ENCODE assay signal across 21 mouse cellular contexts in the genomic region with DNA sequence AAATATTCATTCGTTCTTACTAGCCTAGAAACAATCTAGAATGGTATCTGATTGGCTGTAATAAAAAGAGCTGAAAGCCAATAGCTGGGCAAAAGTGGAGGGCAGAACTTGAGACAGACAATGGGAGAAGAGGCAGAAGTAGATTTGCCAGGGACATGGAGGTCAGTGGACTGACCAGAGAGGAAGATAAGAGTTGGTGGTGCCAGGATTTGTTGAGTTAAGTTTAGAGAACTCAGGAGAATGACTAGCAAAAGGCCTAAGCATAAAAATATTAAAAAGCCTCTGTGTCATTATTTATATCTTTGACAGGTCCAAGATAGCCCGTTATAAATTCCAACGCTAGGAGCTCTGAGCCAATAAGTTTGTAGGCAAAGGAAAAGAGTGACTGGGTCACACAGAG.
A peak's percentile ranks its signal among the peaks of the same experiment; 100 is the strongest.
DNase-seq lines count a peak whose midpoint lies in the region; ATAC-seq and TF ChIP-seq lines count a peak whose summit lies in the region.
"Had no signal": no experiment of that assay in that cellular context is flagged by ENCODE, and none has a peak within 500 bp of the region (broad histone marks: within the 10 kb centered on the region; RNA-seq: fewer than 3 reads in every experiment).

No protein-coding gene starts in this region.

- H3K79me2 ChIP-seq in liver, adult 2 months (ENCODE audit: control insufficient read depth, insufficient read depth, low read length) = no peaks in the 10 kb centered on the region; the same call in 1 of the 2 replicates

- DNase-seq in kidney, adult 2 months = peak; percentile 15
- DNase-seq in kidney, adult 11 months = no peak
- peak; percentile 65 for DNase-seq in liver, adult 2 months (ENCODE audit: extremely low read depth, low read depth, low spot score)
- peak; percentile 22 for DNase-seq in adipocyte (ENCODE audit: low spot score)
- no peak for DNase-seq in heart, adult 18-20 months
- DNase-seq: adrenal gland, adult 2 months; adrenal gland, adult 8-10 months; adrenal gland, postnatal 10 days; adrenal gland, postnatal 14 days; adrenal gland, postnatal 25 days; B cell, adult 2 months; cerebellum, adult 11 months; cerebellum, adult 11-12 months; cerebellum, adult 18-20 months; cerebellum, adult 2 months had no signal

- TF ChIP-seq CTCF in kidney, adult 2 months (conservative IDR thresholded peaks at IDR 0.05; ENCODE audit: insufficient read depth, insufficient read length, low read depth, low read length) = no peak
- no peak for TF ChIP-seq CTCF in liver, adult 2 months (IDR thresholded peaks at IDR 0.05; ENCODE audit: low read depth, low read length)

- H3K4me1 ChIP-seq in kidney, adult 2 months (ENCODE audit: control insufficient read depth, insufficient read depth, low read length) = peaks cover 3% of the 10 kb centered on the region; the same call in 1 of the 2 replicates
- H3K4me1 ChIP-seq in liver, adult 2 months (ENCODE audit: control insufficient read depth, insufficient read depth, low read length) = peaks cover 7% of the 10 kb centered on the region; the same call in 1 of the 2 replicates
- H3K4me1 ChIP-seq in liver, embryonic 12.5 days = no peaks in the 10 kb centered on the region

- no peak overlapping the region for H3K4me2 ChIP-seq in liver, embryonic 12.5 days

- no peak for ATAC-seq in liver, embryonic 12.5 days
- ATAC-seq: activated CD4-positive, CD25-positive, alpha-beta regulatory T cell, adult 4 months; CD4-positive, CD25-positive, alpha-beta regulatory T cell, adult 4 months; Patski had no signal

- H3K4me3 ChIP-seq in kidney, adult 2 months (ENCODE audit: insufficient read depth, low read depth, low read length) = no peak overlapping the region
- H3K4me3 ChIP-seq in liver, adult 2 months (ENCODE audit: insufficient read depth, low read depth, low read length) = no peak overlapping the region
- no peak overlapping the region for H3K4me3 ChIP-seq in liver, embryonic 12.5 days

- TF ChIP-seq POLR2A in kidney, adult 2 months (IDR thresholded peaks at IDR 0.05; ENCODE audit: low read depth, low read length) = no peak
- no peak for TF ChIP-seq POLR2A in liver, adult 2 months (IDR thresholded peaks at IDR 0.05; ENCODE audit: extremely low read depth, insufficient read depth, low read length)

- WGBS in kidney, adult 2 months = 51% methylated on average over 3 of the region's 3 CpGs
- 26% methylated on average over 3 of the region's 3 CpGs for WGBS in liver, adult 2 months
- 76% methylated on average over 3 of the region's 3 CpGs for WGBS in liver, embryonic 12.5 days (ENCODE audit: insufficient replicate concordance)

- no peaks in the 10 kb centered on the region for H3K9me3 ChIP-seq in liver, embryonic 12.5 days (replicated peaks)
- H3K9me3 ChIP-seq: G1E had no signal

- H3K36me3 ChIP-seq in kidney, adult 2 months (ENCODE audit: control insufficient read depth, insufficient read depth, low read length) = no peaks in the 10 kb centered on the region; the same call in 1 of the 2 replicates
- peaks cover 11% of the 10 kb centered on the region for H3K36me3 ChIP-seq in liver, adult 2 months (ENCODE audit: control insufficient read depth, insufficient read depth, low read length)
- peaks cover 54% of the 10 kb centered on the region for H3K36me3 ChIP-seq in liver, embryonic 12.5 days

- H3K9ac ChIP-seq in liver, adult 2 months (ENCODE audit: low read depth, low read length) = no peak overlapping the region
- no peak overlapping the region for H3K9ac ChIP-seq in liver, embryonic 12.5 days

- no peak overlapping the region for H3K27ac ChIP-seq in kidney, adult 2 months (ENCODE audit: insufficient read depth, low read depth, low read length)
- no peak overlapping the region for H3K27ac ChIP-seq in liver, adult 2 months (replicated peaks; ENCODE audit: insufficient read depth, low read depth, low read length)
- no peak overlapping the region for H3K27ac ChIP-seq in liver, embryonic 12.5 days

- H3K27me3 ChIP-seq in kidney, adult 2 months (replicated peaks; ENCODE audit: control insufficient read depth, insufficient read depth, low read length) = no peaks in the 10 kb centered on the region
- no peaks in the 10 kb centered on the region for H3K27me3 ChIP-seq in liver, adult 2 months (ENCODE audit: control insufficient read depth, insufficient read depth, low read length)
- H3K27me3 ChIP-seq in liver, embryonic 12.5 days (replicated peaks) = no peaks in the 10 kb centered on the region
- H3K27me3 ChIP-seq: CH12.LX, Patski had no signal

Comparison
In these comparisons a context has a peak if more than half of its experiments do, and no peak if none do; other contexts are left out.
1. DNase-seq: peak in kidney, adult 2 months (single experiment), liver, adult 2 months (single experiment) and adipocyte (single experiment); none in kidney, adult 11 months (single experiment) and heart, adult 18-20 months (0 of 2).